Mouse (Mus musculus) embryo, embryonic 11.5 days (tissue): ENCODE measurements around the gene Tmem239.

Experiments used
- DNase-seq: peaks from one replicate; pipeline ENCODE4 v3.0.0-alpha.2; 2012; ENCODE audit warnings: low read depth, low spot score

The Tmem239 gene

GRCm38 (mm10) chr2:130411558-130412495, 5.5 kb downstream of the Tmem239 start:
- peak; percentile 66 for DNase-seq

GRCm38 (mm10) chr2:130412775-130413174, 6.5 kb downstream of the Tmem239 start:
- no peak for DNase-seq

GRCm38 (mm10) chr2:130414094-130414856, 8.0 kb downstream of the Tmem239 start:
- DNase-seq = no peak

- DNase-seq = no peak
Measured at GRCm38 (mm10) chr2:130421781-130422620, 15.7 kb downstream of the Tmem239 start.

- DNase-seq = peak; percentile 70
Measured at GRCm38 (mm10) chr2:130423397-130424125, 17.3 kb downstream of the Tmem239 start.

DNA sequence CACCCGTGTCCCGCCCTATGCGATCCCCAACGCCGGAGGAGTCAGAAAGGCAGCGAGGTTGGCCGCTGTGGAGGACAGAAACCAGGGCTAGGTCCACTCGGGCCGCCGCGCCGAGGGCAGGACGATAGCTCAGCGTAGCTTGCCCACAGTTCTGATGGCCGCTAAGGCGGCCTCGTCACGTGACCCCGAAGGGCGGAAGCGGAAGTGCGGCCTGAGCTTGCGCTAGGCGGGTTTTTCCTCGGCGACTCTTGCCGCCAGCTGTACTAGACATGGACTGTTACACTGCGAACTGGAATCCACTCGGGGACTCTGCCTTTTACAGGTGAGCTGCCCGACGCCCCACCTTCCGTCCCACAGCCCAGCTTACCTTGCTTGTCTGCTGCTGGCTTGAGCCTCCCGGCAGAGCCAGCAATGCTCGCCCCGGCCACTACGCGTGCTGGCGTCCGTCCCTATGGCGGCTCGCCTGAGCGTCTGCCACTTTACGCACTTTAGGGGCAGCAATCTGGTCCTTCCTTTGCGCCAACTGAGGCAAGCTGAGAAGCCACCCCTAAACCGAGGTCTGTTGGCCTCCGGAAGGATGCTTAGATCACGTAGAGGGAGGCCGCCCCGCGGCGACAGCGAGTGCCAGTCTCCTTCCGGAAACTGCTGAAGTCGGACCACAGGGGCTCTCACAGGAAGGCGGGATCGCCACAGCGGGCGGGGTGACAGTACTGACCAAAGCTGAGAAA, 18.0 kb downstream of the Tmem239 start, which contains the start of the genes Vps16 and Pced1a:
Gene Vps16, plus strand, starts transcription at position 214 of the 728 bp plus-strand sequence.
Gene Pced1a, minus strand, starts transcription at position 576 of the 728 bp plus-strand sequence.
- DNase-seq = peak; percentile 88

GRCm38 (mm10) chr2:130425112-130425511, 18.8 kb downstream of the Tmem239 start:
- no peak for DNase-seq

GRCm38 (mm10) chr2:130429851-130430250, 23.6 kb downstream of the Tmem239 start:
- no peak for DNase-seq

GRCm38 (mm10) chr2:130430484-130430883, 24.2 kb downstream of the Tmem239 start:
- no peak for DNase-seq

DNA sequence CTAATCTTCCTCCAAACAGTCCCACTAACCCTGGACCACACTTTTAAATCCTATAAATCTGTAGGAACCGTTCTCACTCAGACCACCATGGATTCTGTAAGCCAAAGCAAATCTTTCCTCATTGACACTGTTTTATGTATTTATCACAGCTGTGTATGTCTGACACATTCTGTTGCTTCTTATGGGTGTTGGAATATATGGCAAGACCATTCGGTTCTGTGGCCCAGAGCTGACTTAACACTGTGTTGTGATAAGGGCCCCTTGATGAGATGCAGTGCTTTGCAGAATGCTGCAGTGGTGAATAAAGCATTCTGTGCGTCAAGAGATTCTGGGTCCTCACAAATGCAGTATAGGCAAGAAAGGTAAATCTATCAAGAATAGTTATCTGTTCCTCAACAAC, 25.9 kb downstream of the Tmem239 start:
- DNase-seq = no peak

GRCm38 (mm10) chr2:130433152-130433551, 26.9 kb downstream of the Tmem239 start:
- no peak for DNase-seq

- no peak for DNase-seq
Measured at GRCm38 (mm10) chr2:130436769-130437168, 30.5 kb downstream of the Tmem239 start.

DNA sequence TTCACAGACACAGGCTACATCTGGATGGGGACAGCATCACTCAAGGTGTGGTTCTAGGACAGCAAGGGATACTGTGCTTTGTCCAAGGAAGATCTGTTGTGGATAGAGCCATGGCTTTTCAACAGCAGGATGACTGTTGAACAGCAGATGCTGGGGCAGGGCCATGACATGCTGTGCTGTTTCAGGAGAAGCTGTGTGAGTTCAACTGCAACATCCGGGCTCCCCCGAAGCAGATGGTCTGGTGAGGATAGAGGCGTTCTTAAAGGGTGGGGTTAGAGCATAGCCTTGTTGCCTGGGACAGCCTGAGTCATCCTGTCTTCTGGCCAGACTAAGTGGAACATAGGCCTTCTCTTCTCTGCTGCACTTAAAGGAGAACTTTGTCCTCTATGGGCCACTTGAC, 32.6 kb downstream of the Tmem239 start:
- no peak for DNase-seq

GRCm38 (mm10) chr2:130439840-130440480, 33.7 kb downstream of the Tmem239 start:
- DNase-seq = no peak

DNA sequence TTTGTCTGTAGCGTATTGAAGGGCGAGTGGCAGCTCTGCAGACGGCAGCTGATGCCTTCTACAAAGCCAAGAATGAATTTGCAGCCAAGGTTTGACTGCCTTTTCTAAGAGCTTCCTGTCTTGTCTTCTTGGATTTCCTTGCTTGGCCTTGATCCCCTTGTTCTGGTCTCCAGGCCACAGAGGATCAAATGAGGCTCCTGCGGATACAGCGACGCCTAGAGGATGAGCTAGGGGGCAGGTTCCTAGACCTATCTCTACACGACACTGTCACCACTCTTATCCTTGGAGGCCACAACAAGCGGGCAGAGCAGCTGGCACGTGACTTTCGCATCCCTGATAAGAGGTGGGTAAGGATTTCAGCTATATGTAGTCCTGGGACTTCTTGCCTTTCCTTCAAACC, 35.9 kb downstream of the Tmem239 start:
- DNase-seq = no peak

DNA sequence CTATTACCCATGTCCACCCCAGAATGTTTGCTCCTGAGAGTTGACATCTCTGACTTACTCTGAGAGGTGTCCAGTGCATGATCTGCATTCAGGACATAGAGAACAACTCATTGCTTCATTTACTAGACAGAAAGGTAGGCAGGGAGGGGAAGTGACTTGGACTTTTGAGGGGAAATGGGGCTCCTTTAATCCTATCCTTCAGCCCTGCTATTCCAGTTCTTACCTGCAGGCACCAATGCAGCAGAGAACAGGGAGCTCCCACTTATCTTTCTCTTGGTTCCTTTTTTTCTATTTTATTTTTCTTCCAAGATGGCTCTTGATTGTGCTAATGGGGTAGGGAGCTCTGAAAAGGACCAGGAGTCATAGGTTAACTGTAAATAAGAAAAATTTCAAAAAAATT, 42.2 kb downstream of the Tmem239 start:
- DNase-seq = no peak

DNA sequence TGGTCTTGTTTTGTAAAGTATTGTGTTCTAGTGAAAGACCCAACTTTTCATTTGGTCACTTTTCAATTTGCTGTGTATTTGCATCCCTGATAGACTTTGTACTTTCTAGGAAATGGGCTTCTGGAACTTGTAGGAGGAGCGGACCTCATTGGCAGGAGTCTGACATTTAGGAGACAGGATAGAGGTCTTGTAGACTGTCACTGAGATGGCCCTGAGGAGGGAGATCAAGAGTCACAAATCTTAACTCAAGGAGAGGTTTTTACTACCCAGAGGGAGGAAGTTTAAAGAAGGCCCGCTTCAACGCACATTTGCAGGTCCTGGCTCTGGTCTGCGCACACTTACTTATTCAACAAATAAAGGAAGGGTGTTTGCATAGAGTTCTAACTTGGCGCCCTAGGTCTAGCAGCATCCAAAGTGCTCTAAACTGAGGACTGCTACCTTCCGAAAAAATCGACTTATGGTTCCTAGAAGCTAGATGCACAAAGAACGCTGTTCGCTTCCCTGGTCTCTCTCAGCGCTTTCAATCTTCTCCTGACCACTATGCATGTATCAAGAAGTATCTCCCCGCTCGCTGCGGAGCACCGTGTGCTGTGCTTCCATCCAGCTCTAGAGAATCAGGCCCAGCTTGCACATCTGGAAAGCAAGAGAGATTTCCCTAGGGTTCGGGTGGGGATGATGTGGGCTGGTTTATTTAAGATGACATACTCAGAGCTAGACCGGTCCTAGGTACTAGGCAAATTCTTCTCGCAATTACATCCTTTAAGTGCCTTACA, 42.9 kb downstream of the Tmem239 start:
- peak; percentile 13 for DNase-seq

DNA sequence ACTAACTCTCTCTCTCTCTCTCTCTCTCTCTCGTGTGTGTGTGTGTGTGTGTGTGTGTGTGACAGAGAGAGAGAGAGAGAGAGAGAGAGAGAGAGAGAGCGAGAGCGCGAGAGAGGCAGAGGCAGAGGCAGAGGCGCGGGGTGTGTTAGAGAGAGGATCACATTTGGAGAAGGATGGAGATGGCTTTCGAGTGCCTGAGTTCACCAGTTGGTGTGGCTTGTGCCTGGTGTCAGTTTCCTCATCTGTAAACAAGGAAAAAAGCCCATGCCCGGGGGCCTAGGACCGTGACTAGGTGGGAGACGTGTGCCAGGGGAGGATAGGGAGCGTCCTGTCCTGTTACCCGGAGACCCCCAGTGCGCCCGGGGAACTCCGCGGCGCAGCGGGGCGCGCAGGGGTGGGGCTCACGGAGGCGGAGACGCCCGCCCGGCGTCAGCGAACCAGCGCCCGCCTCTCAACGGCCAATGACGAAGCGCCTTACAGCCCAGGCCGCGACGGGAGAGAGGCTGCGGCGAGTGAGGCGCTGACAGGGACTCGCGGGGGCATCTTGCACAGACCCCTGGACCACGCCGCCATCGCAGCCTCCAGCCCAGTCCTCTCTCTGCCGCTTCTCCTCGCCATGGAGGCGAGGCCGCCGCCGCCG, 43.6 kb downstream of the Tmem239 start, which contains the start of gene Ptpra:
Gene Ptpra, plus strand, starts transcription at position 485 of the 640 bp plus-strand sequence.
- peak; percentile 84 for DNase-seq
